Mouse (Mus musculus) thymus, postnatal 10 days (tissue): ENCODE results near the gene Lrba.

ENCODE experiments used
- DNase-seq, 2 experiments: peaks; one replicate each; pipeline ENCODE4 v3.0.0; 2021; ENCODE audit warnings: low spot score in 2 of 2

The Lrba gene

DNA sequence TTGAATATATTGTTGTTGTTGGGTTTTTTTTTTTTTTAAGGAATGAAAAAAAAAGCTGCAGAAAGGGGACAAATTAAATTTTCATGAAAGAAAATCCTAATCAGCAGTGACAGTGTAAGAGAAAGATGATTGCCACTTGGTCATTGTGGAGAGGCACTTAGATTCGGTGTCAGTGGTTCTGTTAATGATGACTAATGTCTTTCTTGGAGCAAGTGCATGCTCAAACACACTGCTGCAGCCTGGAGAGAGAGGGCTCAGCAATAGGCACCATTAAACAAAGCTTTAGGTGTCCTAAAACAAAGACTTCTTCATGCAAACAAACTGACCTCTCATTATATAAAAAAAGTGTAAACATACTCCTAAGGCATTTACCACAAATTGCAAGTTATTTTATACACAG is 334.5 kb downstream of the Lrba start:
- DNase-seq, result no peak

GRCm38 (mm10) chr3:86559635-86560034 is 335.2 kb downstream of the Lrba start:
- no peak for DNase-seq

DNA sequence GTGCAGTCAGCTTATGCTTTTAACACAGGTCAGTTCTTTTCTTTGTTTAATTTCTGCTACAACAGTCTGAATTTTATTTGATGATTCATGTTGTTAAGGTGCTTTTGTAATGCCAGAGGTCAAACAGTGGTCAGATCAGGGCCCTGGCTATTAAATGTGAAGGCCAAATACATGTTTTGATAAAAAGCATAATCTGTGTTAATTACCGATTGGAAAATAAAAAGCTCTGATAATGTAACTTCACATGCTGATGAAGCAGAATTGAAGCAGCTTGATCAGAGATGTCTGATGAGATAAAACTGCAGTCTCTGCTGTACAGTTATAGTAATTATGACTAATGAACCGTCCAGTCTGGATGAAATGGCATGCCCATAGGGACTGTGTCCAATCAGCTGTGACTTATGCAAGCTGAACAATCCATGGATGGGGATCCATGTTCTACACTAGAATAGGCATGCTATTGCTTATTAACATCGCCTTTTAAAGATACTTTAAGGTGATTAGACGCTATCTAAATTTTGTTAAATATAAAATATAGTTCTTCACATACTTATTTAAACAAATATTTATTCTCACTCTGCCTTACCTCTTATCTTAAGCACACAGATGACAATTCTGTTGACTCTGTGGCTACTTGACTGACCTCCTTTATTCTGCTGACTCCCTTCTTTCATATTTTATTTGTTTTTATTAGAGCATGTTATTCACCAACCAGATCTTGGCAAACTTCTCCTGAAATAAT is 336.0 kb downstream of the Lrba start:
- no peak for DNase-seq

GRCm38 (mm10) chr3:86561023-86561344 is 336.5 kb downstream of the Lrba start:
- DNase-seq, result no peak

DNA sequence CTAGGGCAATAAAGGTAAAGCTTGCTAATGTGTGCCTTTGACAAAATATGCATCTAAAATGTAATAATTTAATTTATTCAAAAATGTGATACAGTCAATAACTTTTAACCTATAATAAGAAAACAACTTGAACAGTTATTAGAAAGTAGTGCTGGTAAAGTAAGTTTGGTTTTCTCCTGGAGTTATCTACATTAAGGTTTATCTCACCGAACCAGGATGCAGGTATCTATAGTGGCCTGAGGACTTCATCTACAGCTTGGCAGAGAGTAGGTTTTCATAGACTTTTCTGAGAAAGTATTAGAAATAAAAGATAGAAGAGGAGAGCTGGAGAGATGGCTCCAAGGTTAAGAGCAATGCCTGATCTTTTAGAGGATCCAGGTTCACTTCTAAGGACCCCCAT is 336.9 kb downstream of the Lrba start:
- DNase-seq, result no peak

- no peak for DNase-seq
Measured at GRCm38 (mm10) chr3:86567312-86567711, 342.8 kb downstream of the Lrba start.

DNA sequence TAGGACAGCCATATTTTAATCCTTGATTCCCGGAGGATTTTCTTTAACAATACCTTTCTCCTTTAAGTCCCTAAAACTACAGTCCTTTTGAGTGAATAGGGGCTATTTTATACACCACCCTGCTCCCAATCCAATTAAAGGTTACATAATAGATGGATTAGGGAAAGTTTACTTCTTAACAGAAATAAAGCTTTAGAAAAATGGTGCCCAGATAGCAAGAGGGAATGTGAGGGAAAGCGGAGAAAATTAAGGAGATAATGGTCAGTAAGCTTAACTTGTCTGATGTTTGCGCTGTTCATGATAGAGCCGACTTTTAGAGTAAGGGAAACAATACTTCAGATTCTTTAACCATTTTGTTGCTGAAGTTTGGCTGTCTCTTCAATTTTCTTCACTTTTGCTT is 347.0 kb downstream of the Lrba start:
- no peak for DNase-seq

- DNase-seq, result no peak
Measured at GRCm38 (mm10) chr3:86572519-86573244, 348.2 kb downstream of the Lrba start.

DNA sequence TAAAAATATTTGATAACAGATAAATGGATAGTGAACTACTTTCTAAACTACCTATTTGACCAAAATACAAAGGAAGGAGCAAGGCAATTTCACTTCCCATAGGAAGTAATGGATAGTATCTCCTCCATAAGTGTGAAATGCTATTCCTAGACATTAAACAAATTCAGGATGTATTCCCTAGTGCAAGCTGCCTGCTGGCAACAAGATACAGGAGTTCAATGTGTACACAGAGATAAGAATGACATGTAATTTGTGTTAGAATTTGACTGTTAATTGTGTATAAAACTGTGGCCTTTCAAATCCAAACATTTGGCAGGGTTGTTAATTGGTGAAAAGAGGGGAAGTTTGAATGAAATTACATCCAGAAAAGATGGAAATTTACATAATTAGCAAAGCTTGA is 350.8 kb downstream of the Lrba start:
- no peak for DNase-seq

DNA sequence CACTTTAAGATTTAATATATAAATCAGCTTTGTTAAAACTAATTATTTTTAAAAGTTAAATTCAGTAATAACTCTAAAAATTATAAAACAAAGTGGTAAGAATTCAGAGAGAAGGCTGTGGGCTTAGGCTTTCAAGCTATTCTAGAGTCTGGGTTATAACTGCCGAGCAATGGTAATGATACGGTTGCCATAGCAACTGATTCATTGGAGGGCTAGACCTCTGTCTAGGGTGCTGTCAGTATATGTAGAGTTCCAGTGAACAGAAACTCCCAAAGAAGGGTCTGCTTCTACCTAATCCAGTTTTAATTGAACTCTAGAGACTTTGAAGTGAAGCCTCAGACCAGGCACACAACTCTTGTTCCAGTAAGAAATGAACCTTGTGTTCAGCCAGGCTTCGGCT is 377.8 kb downstream of the Lrba start:
- DNase-seq, result no peak

- DNase-seq, result no peak
Measured at GRCm38 (mm10) chr3:86605775-86606174, 381.3 kb downstream of the Lrba start.

DNA sequence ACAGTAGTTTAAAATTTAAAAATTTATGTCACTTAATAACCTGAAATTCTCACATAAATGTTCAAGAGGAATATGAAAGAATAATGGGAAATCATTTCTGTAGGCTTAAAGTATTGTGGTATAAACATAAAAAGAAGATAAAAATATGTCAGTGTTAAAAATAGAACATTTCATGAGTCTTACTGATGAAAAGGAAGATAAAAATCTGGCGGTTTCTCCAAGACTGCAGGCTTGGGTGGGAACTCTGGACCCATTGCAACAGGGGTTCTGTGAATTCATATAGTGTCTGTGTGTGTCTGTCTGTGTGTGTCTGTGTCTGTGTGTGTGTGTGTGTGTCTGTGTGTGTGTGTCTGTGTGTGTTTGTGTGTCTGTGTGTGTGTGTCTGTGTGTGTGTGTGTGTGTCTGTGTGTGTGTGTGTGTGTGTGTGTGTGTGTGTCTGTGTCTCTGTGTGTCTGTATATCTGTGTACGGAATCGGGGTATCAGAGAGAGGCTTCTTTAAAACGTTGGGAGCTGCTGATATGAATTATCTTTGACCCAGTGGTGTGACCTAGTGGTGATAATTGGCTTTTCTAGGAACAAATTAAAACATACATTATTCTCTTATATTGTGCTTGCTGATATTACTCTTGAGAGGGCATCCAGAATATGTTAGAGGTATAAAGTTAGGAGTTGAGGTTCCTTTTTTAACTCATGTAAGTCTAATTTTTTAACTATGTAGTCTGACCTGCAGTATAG is 402.7 kb downstream of the Lrba start:
- no peak for DNase-seq

- DNase-seq, result no peak
Measured at GRCm38 (mm10) chr3:86629379-86629778, 404.9 kb downstream of the Lrba start.

DNA sequence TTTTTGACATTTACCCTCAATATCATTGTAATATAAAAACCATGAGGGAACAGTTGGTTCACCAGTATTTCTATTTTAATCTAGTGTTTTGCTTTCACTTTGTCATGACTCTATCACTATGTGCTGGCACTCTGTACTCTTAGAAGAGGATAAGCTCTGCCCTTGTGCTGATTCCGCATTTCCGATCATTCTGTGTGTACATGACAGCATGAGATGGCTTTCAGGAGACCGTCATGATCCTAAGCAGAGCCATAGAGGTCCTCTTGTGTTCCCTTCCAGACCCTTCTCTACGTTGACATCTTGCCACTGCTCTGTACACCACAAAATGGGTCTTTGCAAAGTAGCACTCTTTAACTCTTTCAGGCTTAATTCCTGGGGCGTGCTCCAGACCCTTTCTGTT is 411.0 kb downstream of the Lrba start:
- DNase-seq, result no peak

DNA sequence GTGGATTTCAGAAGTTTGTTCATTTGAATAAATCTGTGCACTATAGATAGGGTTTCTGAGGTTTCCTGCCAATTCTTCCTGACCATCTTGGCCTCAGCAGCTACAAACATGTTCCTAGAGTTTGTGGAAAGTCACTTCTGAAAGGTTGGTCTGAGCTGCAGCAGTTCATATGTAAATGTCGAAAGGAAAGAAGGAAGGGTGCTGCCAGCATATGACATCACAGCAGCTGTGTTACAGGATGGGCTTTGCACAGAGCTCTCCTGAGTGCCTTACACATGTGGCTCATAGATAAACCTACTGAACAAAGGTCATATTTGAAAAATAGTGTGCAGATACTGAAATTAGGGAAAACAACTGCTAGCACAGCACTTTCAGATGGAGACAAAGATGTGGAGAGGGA is 411.5 kb downstream of the Lrba start:
- no peak for DNase-seq

DNA sequence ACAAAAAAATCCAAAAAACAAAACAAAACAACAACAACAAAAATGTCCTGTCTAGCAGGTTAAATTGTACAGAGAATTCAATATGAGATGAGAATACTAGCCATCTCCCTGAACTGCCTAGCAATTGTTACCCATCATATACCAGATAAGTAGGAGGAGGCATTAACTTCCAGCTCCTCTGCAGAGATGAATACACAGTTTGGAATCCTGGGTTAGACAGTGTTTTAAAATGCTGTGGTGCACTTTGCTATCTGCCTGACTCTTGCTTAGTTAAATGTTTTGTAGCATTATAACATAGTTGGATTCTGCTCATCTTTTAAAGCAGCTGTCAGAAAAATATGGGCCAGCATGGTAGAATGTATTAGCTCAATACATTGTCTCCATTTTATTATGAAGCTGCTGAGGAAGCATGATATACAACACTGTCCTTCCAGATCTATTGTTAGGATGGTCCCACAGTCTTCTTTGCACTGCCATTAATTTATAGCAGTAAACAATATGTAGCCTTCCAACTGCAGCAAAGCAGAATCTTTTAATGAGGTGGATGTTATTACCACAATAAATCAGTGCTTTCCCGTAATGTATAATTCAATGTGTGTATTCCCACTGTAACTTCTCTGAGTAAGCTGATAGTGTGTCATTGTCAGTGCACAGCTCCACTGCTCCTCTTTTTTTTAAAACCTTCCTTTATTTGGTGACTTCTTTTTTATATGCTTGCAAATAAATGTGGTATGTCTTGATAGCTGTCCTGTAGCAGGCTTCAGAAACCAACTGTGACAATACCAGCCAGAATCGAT is 414.3 kb downstream of the Lrba start:
- DNase-seq, result no peak

DNA sequence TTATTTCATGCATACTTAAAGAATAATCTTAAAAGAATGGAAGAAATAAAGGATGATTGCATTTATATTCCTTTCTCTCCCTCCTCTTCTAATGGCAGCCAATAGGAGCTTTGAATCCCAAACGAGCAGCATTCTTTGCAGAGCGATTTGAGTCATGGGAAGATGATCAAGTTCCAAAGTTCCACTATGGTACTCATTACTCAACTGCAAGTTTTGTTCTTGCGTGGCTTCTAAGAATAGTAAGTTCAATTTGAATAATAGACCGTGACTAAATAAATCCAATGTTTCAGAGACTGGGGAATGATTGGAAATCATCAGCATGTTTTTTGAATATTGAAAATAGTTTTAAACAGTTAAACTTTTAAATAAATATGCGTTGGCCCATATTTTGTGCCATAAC is 416.9 kb downstream of the Lrba start:
- no peak for DNase-seq

DNA sequence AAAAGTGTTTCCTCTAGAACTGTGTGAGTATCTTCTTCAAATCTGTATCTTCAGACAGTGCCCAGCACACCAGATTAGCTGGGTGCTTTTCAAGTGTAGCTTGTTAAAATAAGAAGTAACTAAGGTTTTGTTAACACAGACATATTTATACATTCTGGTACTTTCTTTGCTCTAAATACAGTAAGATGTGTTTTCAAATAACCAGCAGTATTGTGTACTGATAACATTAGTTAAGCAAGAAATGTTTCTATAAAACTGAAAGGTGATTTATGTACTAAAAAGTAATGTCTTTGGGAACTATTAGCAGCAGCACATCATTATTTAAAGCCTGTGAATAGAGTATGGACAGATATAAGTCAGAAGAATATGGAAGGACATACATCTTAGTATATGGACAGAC is 417.3 kb downstream of the Lrba start:
- DNase-seq, result no peak

DNA sequence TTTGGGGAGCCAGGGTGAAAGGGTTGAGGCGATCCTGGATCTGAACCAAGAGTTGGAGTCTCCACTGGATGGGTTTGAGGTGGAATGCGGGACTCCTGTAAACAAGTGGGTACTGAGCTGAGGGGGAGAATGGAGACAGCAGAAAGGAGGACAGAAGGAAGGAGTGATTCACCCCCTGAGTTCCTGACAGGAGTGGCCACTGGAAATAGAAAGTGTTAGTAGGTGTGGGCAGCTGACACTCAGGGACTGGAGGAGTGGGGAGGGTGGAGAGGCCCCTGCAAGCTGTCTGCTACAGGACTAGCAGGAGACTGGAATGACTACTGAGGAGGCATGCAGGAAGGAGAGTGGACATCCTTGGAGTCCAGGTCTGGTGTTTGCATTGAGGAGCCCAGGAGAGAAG is 422.3 kb downstream of the Lrba start:
- DNase-seq, result no peak

DNA sequence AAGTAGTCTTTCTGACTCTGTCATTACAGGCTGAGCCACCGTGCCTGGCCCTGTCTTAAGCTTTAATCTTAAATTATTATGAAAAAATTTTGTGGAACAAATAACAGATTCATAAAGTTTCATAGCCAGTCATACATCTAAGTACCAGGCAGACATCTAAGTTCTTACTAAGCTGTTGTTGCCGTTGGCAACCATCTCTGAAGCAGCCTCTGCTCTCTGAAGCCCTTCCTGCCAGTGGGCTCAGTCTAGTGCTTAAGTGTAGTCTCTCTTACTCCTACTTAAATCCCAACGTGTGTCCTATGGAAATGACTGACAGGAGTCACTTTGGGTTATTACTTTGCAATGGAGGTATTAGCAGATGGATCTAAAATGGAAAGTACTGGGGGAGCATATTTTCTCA is 426.5 kb downstream of the Lrba start:
- DNase-seq, result no peak

DNA sequence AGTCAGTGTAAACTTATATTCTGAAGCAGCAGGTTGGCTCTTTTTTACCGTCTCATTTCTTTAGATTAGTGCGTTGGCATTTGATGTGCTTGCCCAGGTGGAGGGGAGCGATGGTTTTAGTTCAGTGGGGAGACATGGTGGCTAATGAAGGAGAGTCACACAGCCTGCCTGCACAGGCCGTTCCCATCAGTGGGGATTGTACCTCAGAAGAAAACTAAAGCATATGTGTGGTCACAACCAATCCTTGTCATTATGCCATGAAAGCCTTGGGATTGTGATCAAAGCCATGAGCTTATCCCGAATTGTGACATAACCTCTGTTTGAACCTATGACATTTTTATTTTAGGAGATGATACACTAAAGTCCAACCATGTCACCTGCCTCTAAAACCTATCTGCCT is 434.8 kb downstream of the Lrba start:
- DNase-seq, result no peak

DNA sequence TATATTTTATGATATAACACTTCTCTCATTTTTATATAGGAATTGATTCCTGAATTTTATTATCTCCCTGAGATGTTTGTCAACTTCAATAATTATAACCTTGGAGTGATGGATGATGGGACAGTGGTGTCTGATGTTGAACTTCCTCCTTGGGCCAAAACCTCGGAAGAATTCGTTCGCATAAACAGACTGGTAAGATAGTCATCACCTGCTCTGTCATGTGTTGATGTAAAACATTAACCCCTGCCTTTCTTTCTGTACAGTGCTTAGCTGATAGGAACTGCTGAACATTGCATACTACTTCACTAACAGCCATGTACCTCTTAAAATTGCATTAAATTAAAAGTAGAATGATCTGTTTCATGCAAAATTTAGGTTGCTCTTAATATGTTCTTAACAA is 439.9 kb downstream of the Lrba start:
- no peak for DNase-seq
